Mouse (Mus musculus): ENCODE data around the gene Fbln2. TPM values are rescaled to one million over a fixed set of nuclear protein-coding genes. Genes with fewer than 3 reads are reported as not detected.

Gene Fbln2
- polyA plus RNA-seq, 1 experiment from 2014 or later = 200 TPM

DNA sequence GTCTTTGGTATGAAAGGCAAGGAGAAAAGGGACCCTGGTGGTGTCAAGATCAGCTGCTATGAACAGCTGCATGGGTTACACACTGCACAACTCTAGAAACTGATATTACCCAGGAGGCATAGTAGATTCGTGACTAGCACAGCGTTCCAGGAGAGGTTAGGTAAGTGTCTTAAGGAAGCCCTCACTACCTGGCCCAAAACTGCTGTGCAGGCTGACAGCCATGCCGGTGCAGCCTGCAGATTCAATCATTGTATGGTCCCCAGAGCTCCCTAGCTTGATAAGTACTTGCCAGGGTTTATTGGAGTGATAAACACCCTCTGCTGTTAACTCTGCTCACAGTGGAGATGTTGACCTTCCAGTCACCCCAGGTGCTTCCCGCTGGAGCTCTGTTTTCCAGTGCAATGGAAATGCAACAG lies 30.2 kb upstream of the Fbln2 start:
- no peaks in the 10 kb centered on the region for H3K9me3 ChIP-seq
- no peak overlapping the region for H3K4me3 ChIP-seq
- no peaks in the 10 kb centered on the region for H3K27me3 ChIP-seq
- H3K4me1 ChIP-seq = peaks cover 31% of the 10 kb centered on the region
- H3K27ac ChIP-seq = peak overlapping the region; percentile 90; the same call in 1 of the 2 replicates
- WGBS = 77% methylated on average over 4 of the region's 4 CpGs
- ATAC-seq (ENCODE audit: insufficient number of reproducible peaks, insufficient read depth, low FRiP score, low TSS enrichment) = no peak
- H3K36me3 ChIP-seq = no peaks in the 10 kb centered on the region
- no peak overlapping the region for H3K4me2 ChIP-seq (replicated peaks)
- H3K9ac ChIP-seq = no peak overlapping the region

DNA sequence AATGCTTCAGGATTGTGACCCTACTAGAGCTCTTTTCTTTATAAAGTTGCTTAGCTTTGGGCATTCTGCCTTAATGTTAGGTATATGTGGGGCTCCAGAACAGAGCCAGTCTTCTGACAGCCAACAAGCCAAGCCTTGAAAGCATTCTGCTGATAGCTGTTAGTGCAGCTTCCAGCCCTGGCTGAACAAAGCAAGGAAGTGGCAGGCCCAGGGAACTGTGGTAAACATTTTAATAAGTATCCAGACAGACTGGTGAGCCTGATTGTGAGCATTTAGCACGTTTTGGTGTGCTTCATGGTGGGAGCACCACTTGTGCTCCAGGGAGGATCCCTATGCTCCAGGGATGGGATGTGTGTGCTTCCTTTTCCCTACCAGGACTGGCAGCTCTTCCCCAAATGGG lies 29.2 kb upstream of the Fbln2 start:
- H3K9ac ChIP-seq = no peak overlapping the region
- no peak overlapping the region for H3K4me2 ChIP-seq (replicated peaks)
- 31% methylated on average over 1 of the region's 1 CpGs for WGBS
- peaks cover 31% of the 10 kb centered on the region for H3K4me1 ChIP-seq
- H3K4me3 ChIP-seq = no peak overlapping the region
- H3K9me3 ChIP-seq = no peaks in the 10 kb centered on the region
- no peaks in the 10 kb centered on the region for H3K27me3 ChIP-seq
- no peaks in the 10 kb centered on the region for H3K36me3 ChIP-seq
- ATAC-seq (ENCODE audit: insufficient number of reproducible peaks, insufficient read depth, low FRiP score, low TSS enrichment) = no peak
- H3K27ac ChIP-seq = no peak overlapping the region

DNA sequence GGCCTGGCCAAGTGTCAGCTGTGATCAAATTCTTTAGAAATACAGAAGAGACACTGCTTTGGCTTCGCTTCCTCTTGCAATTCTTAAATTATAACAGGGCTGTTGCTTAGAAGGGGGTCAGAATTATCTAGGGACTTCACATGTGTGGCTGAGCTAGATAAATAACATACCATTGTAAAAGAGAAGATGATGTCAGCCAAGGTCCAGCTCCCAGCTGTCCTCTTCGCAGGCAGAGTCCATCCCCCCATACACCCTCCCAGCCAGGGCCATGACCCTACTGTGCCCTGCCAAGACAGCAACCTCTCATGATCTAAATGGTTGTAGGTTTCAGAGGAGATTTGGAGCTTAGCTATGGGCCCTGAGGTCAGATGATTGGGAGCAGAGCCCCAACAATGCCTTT lies 28.3 kb upstream of the Fbln2 start:
- no peak overlapping the region for H3K27ac ChIP-seq
- ATAC-seq (ENCODE audit: insufficient number of reproducible peaks, insufficient read depth, low FRiP score, low TSS enrichment) = no peak
- no peak overlapping the region for H3K4me3 ChIP-seq

DNA sequence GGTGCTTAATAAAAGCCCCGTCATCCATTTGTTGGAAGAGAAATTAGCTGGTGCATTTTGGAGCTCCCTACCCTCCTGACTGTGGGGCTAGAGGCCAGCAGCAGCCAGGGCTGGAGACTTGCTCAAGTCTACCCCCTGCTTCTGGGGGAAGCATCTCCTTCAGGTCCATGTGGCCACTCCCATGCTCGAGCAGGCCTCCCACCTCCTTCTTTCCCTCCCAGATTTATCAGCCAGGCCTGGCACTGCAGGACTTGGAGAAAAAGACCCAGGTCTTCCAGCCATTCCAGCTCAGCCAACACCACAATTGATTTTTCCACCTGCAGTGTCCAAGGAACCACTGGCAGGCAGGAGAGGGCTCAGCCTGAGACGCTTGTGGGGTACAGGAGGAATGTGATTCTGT lies 27.5 kb upstream of the Fbln2 start:
- ATAC-seq (ENCODE audit: insufficient number of reproducible peaks, insufficient read depth, low FRiP score, low TSS enrichment) = no peak
- WGBS = 69% methylated on average over 3 of the region's 3 CpGs
- Histone ChIP-seq H3K27ac (no peak overlapping the region), H3K36me3 (no peaks in the 10 kb centered on the region), H3K9me3 (no peaks in the 10 kb centered on the region), H3K27me3 (no peaks in the 10 kb centered on the region), H3K4me2 (replicated peaks) (no peak overlapping the region), H3K4me1 (peaks cover 30% of the 10 kb centered on the region), H3K9ac (no peak overlapping the region), H3K4me3 (no peak overlapping the region)

More for the DNA sequence above, 28.3 kb upstream of the Fbln2 start:
- Histone ChIP-seq H3K27me3 (no peaks in the 10 kb centered on the region), H3K36me3 (no peaks in the 10 kb centered on the region), H3K9ac (no peak overlapping the region), H3K4me1 (peaks cover 31% of the 10 kb centered on the region), H3K4me2 (replicated peaks) (no peak overlapping the region), H3K9me3 (no peaks in the 10 kb centered on the region)
- 57% methylated on average over 2 of the region's 2 CpGs for WGBS

DNA sequence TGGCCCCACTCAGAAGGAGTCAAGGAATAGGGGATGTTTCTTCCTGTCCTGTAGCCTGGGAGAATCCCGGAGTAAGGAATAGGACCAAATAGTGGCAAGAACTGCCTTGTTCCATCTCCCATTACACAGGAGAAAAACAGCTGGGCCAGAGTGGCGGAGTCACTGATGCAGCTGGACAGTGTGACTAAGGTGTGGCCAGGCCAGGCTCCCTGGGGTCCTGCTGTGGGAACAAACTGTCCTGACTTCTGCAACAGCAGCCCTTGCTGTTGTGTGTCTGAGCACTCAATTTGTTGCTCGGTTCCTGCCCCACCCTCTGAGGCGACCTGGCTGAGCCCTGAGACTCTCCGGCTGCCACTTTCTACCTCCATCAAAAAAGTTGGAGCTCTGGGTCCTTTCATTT lies 26.8 kb upstream of the Fbln2 start:
- peaks cover 22% of the 10 kb centered on the region for H3K4me1 ChIP-seq
- ATAC-seq (ENCODE audit: insufficient number of reproducible peaks, insufficient read depth, low FRiP score, low TSS enrichment) = no peak
- no peaks in the 10 kb centered on the region for H3K27me3 ChIP-seq
- WGBS = 81% methylated on average over 5 of the region's 5 CpGs
- no peak overlapping the region for H3K9ac ChIP-seq
- no peaks in the 10 kb centered on the region for H3K9me3 ChIP-seq
- H3K4me3 ChIP-seq = no peak overlapping the region
- no peaks in the 10 kb centered on the region for H3K36me3 ChIP-seq
- no peak overlapping the region for H3K27ac ChIP-seq
- no peak overlapping the region for H3K4me2 ChIP-seq (replicated peaks)

DNA sequence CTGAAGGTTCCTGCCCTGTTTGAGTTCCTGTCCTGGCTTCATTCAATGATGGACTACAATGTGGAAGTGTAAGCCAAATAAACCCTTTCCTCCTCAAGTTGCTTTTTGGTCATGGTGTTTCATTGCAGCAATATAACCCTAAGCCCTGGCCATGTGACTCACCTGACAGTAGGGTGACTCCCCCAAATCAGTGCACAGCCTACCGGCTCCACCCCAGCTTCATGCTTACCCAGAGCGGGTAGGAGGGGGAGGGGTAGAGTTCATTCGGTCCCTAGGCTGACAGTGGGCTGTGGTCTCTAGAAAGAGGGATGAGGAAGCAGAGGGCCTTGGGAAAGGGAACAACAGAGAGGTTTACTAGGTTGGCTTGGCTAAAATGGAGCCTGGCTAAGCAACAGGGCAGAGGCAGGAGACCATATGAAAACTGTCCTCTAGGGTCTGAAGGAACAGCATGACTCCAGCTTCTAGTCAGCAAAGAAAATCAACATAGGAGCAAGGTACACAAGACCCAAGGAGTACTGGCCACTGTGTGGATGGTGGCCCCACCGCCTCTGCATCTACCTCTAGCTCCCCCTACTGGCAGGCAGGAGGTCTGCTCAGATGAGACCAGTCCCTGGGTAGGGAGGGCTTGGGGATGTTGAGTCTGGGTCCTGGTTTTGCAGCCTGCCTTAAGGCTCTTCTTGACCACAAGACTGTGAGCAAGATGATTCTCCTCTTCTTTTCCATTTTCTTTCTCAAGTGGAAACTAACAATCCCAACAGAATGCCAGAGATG lies 25.9 kb upstream of the Fbln2 start:
- Histone ChIP-seq H3K27me3 (no peaks in the 10 kb centered on the region), H3K4me2 (replicated peaks) (no peak overlapping the region), H3K4me1 (peaks cover 14% of the 10 kb centered on the region), H3K4me3 (no peak overlapping the region), H3K9me3 (no peaks in the 10 kb centered on the region), H3K9ac (no peak overlapping the region), H3K27ac (no peak overlapping the region), H3K36me3 (no peaks in the 10 kb centered on the region)
- WGBS = 54% methylated on average over 4 of the region's 4 CpGs
- no peak for ATAC-seq (ENCODE audit: insufficient number of reproducible peaks, insufficient read depth, low FRiP score, low TSS enrichment)

DNA sequence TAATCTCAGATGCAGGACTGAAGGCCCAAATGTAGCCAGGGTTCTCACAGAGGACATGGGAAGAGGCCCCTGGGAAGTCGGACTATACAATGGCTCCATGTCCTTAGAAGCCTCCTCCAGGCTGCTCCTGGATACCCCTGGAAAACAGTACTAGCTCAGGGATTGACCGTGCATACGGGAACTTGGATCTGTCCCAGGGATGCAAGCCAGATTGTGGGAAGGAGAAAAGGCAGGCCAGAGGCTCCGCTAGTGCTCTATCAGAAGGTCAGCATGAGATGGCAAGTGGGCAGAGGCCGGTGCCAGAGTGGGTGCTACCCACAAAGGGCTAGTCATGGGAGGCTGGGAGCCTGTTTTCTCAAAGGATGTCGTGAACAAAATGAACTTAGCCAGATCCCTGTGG lies 25.3 kb upstream of the Fbln2 start:
- H3K4me2 ChIP-seq (replicated peaks) = no peak overlapping the region
- no peak for ATAC-seq (ENCODE audit: insufficient number of reproducible peaks, insufficient read depth, low FRiP score, low TSS enrichment)
- no peak overlapping the region for H3K4me3 ChIP-seq
- no peak overlapping the region for H3K27ac ChIP-seq
- no peaks in the 10 kb centered on the region for H3K27me3 ChIP-seq
- no peak overlapping the region for H3K9ac ChIP-seq
- no peaks in the 10 kb centered on the region for H3K36me3 ChIP-seq
- 85% methylated on average over 6 of the region's 6 CpGs for WGBS
- peaks cover 13% of the 10 kb centered on the region for H3K4me1 ChIP-seq
- no peaks in the 10 kb centered on the region for H3K9me3 ChIP-seq

DNA sequence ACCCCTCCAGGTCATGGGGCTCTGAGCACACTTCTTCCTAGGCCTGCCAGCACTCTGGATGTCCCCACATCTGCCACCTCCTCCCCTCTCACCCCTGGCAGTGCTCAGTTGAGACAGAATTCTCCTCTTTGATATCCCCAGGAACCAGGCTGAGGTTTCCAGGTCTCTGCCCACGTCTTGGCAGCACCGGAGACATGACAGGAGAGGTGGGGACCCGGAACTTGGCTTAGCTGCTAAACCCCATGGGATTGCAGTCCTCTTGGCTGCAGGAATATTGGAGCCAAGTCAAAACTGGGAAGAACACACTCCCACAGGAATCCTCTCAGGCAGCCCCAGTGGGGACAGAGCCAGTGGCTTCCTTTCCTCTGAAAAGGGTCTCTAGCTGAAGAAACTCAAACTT lies 24.4 kb upstream of the Fbln2 start:
- no peak overlapping the region for H3K9ac ChIP-seq
- no peaks in the 10 kb centered on the region for H3K9me3 ChIP-seq

DNA sequence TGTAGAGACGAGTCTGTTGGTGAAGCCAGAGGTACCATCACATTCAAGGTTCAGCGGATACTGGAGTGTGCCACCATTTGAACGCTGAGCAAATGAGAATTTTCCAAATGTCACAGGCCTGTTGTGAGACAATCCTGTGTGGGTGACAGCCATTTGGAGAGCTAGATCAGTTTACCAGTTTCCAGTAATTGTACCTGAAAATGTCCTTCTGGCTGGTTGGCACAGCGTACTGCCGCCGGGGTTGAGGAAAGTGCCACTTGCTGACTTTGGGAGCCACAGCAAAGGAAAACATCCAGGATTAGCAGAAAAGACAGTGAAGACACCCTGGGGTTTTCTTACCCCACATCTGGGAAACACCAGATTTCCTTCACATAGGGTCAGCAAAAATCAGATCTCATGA lies 22.3 kb upstream of the Fbln2 start:
- H3K9ac ChIP-seq = no peak overlapping the region
- WGBS = 85% methylated on average over 6 of the region's 6 CpGs

More for the DNA sequence above, 24.4 kb upstream of the Fbln2 start:
- H3K36me3 ChIP-seq = no peaks in the 10 kb centered on the region
- peaks cover 12% of the 10 kb centered on the region; the same call in 1 of the 2 replicates for H3K4me1 ChIP-seq
- no peak overlapping the region for H3K4me2 ChIP-seq (replicated peaks)
- no peak overlapping the region for H3K4me3 ChIP-seq
- no peaks in the 10 kb centered on the region for H3K27me3 ChIP-seq
- WGBS = 73% methylated on average over 3 of the region's 3 CpGs
- ATAC-seq (ENCODE audit: insufficient number of reproducible peaks, insufficient read depth, low FRiP score, low TSS enrichment) = no peak
- no peak overlapping the region for H3K27ac ChIP-seq

DNA sequence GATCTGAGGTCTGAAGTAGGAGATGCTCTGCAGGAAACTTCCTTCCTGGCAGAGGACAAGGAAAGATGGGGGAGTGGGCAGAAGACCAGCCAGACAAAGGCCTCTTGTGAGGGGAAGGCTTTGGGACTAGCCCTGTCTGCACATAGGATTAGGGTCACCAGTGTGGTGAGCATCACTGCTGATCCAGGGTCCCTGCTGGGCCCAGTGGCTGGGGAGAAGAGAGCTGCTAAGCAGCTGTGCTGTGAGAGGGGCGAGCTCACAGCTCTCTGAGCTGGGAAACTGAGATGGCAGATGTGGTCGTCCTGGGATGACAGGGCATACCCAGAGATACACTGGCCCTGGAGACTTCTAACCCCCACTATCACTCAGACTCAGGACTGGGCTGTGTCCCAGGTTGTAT lies 20.8 kb upstream of the Fbln2 start:
- WGBS = 44% methylated on average over 2 of the region's 2 CpGs
- peaks cover 12% of the 10 kb centered on the region; the same call in 1 of the 2 replicates for H3K4me1 ChIP-seq
- no peak overlapping the region for H3K4me2 ChIP-seq (replicated peaks)
- no peak for ATAC-seq (ENCODE audit: insufficient number of reproducible peaks, insufficient read depth, low FRiP score, low TSS enrichment)
- no peaks in the 10 kb centered on the region for H3K27me3 ChIP-seq
- H3K27ac ChIP-seq = no peak overlapping the region
- H3K9me3 ChIP-seq = no peaks in the 10 kb centered on the region
- no peaks in the 10 kb centered on the region for H3K36me3 ChIP-seq
- no peak overlapping the region for H3K4me3 ChIP-seq
- H3K9ac ChIP-seq = no peak overlapping the region

More for the DNA sequence above, 22.3 kb upstream of the Fbln2 start:
- Histone ChIP-seq H3K4me3 (no peak overlapping the region), H3K4me1 (peaks cover 12% of the 10 kb centered on the region; the same call in 1 of the 2 replicates), H3K36me3 (no peaks in the 10 kb centered on the region), H3K4me2 (replicated peaks) (no peak overlapping the region), H3K27ac (no peak overlapping the region), H3K9me3 (no peaks in the 10 kb centered on the region), H3K27me3 (no peaks in the 10 kb centered on the region)
- no peak for ATAC-seq (ENCODE audit: insufficient number of reproducible peaks, insufficient read depth, low FRiP score, low TSS enrichment)

DNA sequence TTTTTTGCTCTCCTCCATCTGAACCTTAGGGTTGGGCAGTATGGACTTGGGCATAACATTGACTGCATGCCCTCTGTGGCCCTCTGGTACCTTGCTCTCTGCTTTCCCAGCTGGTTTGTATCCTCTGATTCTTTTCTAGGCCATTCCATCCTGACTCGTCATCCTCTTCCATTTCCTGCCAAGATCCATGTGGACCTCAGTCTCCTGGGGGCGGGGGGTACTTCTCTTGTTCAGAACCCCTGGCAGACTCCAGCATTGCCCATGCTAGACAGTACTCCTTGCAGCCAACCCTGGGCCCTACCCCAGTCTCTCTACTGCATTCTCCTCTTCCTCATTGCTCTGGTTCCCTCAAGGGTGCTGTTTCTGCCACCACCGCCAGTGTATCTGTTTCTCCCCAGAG lies 19.8 kb upstream of the Fbln2 start:
- 72% methylated on average over 3 of the region's 3 CpGs for WGBS
- Histone ChIP-seq H3K27me3 (no peaks in the 10 kb centered on the region), H3K27ac (no peak overlapping the region), H3K4me3 (no peak overlapping the region), H3K4me1 (peaks cover 12% of the 10 kb centered on the region; the same call in 1 of the 2 replicates), H3K36me3 (no peaks in the 10 kb centered on the region), H3K4me2 (replicated peaks) (no peak overlapping the region), H3K9me3 (no peaks in the 10 kb centered on the region), H3K9ac (no peak overlapping the region)
- ATAC-seq (ENCODE audit: insufficient number of reproducible peaks, insufficient read depth, low FRiP score, low TSS enrichment) = no peak

DNA sequence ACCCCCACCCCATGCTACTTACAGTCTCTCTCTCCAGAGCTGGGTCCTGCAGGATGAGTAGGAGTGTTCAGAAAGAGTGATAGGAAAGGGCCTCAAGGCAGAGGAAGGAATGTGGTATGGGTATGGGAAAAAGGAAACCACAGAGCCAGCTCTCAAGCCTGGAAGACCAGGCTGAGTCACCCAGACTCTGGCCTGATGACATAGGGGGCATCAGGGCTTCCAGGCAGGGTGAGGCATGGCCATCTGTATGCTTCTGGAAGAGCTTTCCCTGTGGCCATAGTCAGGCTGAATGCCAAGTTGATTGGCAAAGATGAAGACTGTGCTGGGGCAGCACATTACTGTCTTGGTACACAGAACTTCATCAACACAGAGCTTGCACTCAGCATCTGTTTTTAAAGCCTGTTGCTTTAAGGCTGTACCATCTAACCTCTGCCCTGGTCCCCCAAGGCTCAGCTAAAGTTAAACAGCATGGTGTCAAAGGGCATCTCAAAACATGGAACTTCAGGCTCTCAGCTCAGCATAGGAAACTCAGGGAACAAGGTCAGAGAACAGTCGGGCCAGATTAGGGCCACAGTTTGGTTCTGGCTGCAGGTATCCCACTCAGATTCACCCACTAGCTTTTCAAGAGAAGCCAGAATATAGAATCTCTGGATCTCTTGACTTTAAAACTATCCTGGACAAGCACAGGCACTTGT lies 19.3 kb upstream of the Fbln2 start:
- H3K4me3 ChIP-seq = no peak overlapping the region
- peaks cover 12% of the 10 kb centered on the region; the same call in 1 of the 2 replicates for H3K4me1 ChIP-seq
- no peak for ATAC-seq (ENCODE audit: insufficient number of reproducible peaks, insufficient read depth, low FRiP score, low TSS enrichment)
- 32% methylated on average over 1 of the region's 1 CpGs for WGBS
- H3K9me3 ChIP-seq = 0 out of 2 replicates have a peak, but pooled peaks cover 3% of the 10 kb centered on the region
- no peaks in the 10 kb centered on the region for H3K27me3 ChIP-seq
- H3K27ac ChIP-seq = no peak overlapping the region
- no peak overlapping the region for H3K4me2 ChIP-seq (replicated peaks)
- H3K36me3 ChIP-seq = no peaks in the 10 kb centered on the region
- no peak overlapping the region for H3K9ac ChIP-seq
